Mouse (Mus musculus): ENCODE data around the gene Mest. TPM values are rescaled to one million over a fixed set of nuclear protein-coding genes. Genes with fewer than 3 reads are reported as not detected.

Gene Mest
- polyA plus RNA-seq (2015; fragmentation: Illumina TruSeq; extraction: RNeasy Lipid Tissue Mini Kit (QIAGEN cat#74804); ENCODE audit: insufficient read depth, low replicate concordance) = 3.5 TPM

DNA sequence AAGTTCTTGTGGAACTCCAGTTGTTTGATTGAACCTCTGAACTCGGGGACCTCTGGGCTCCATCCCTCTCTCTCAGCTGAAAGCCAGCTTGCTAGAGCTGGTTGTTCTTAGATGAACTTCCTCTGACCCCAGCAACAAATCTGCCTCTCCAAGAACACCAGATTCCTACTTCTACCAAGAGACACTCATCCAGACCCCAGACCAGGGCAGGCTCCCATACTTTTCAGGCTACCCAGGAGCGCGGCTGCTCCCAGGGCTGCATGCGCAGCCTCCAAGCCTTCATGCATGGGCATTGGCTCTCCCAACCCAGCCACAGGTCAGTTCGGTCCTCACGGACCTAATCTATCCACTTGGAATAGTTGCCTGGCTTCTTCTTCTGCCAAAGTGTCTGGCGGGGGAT lies at the start of gene Mest:
TSS of gene Mest (plus strand) at position 217 of the 400 bp plus-strand sequence.

DNA sequence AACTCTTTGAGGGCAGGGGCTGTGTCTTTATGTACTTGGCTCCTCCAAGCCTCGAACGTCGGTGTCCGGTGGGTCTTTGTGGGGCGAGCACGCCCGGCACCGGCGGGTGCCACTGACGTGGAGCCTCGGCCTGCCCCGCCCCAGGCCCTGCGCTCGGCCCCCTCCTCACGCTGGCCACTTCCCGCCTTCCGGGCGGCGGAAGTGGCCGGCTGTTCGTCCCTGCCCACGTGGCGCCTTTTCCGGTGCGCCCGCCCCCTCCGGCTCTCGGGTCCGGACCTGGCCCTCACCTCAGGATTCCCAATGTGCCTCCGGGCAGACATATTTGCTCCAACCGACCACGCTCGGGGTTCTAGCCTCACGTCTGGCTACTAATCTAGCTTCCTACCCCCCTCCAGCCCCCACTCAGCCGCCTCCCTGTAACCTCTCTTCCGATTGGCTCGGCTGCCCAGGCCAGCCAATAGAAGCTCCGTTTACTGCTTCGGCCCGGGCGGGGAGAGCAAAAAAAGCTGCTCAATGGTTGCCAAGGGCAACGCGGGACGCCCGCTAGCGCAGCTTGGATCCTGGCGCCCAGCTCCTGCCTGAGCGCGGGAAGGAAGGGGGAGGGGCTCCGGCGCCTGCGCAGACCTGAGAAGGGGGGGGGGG lies 29.9 kb upstream of the Mest start, which contains the start of gene Cep41:
TSS of gene Cep41 (minus strand) at position 400 of the 642 bp plus-strand sequence.

Other genes starting within 250 kb of the Mest start
- 46.8 TPM for gene Tmem209, start 213.8 kb upstream of the Mest start, polyA plus RNA-seq (2015; fragmentation: Illumina TruSeq; extraction: RNeasy Lipid Tissue Mini Kit (QIAGEN cat#74804); ENCODE audit: insufficient read depth, low replicate concordance)
- gene Ssmem1, start 213.7 kb upstream of the Mest start, polyA plus RNA-seq (2015; fragmentation: Illumina TruSeq; extraction: RNeasy Lipid Tissue Mini Kit (QIAGEN cat#74804); ENCODE audit: insufficient read depth, low replicate concordance) = not detected
- 2.9 TPM for gene Cpa2, start 182.0 kb upstream of the Mest start, polyA plus RNA-seq (2015; fragmentation: Illumina TruSeq; extraction: RNeasy Lipid Tissue Mini Kit (QIAGEN cat#74804); ENCODE audit: insufficient read depth, low replicate concordance)
- gene Cpa4, start 155.2 kb upstream of the Mest start, polyA plus RNA-seq (2015; fragmentation: Illumina TruSeq; extraction: RNeasy Lipid Tissue Mini Kit (QIAGEN cat#74804); ENCODE audit: insufficient read depth, low replicate concordance) = not detected
- gene Cpa5, start 112.5 kb upstream of the Mest start, polyA plus RNA-seq (2015; fragmentation: Illumina TruSeq; extraction: RNeasy Lipid Tissue Mini Kit (QIAGEN cat#74804); ENCODE audit: insufficient read depth, low replicate concordance) = not detected
- 6.3 TPM for gene Cpa1, start 84.3 kb upstream of the Mest start, polyA plus RNA-seq (2015; fragmentation: Illumina TruSeq; extraction: RNeasy Lipid Tissue Mini Kit (QIAGEN cat#74804); ENCODE audit: insufficient read depth, low replicate concordance)
- 10.2 TPM for gene Cep41, start 29.8 kb upstream of the Mest start, polyA plus RNA-seq (2015; fragmentation: Illumina TruSeq; extraction: RNeasy Lipid Tissue Mini Kit (QIAGEN cat#74804); ENCODE audit: insufficient read depth, low replicate concordance)
- 50.2 TPM for gene Copg2, start 173.2 kb downstream of the Mest start, polyA plus RNA-seq (2015; fragmentation: Illumina TruSeq; extraction: RNeasy Lipid Tissue Mini Kit (QIAGEN cat#74804); ENCODE audit: insufficient read depth, low replicate concordance)
- gene Tsga13, start 192.0 kb downstream of the Mest start, polyA plus RNA-seq (2015; fragmentation: Illumina TruSeq; extraction: RNeasy Lipid Tissue Mini Kit (QIAGEN cat#74804); ENCODE audit: insufficient read depth, low replicate concordance) = 7.9 TPM
- gene Klf14, start 235.5 kb downstream of the Mest start, polyA plus RNA-seq (2015; fragmentation: Illumina TruSeq; extraction: RNeasy Lipid Tissue Mini Kit (QIAGEN cat#74804); ENCODE audit: insufficient read depth, low replicate concordance) = not detected